Mouse (Mus musculus) lung, adult 2 months (tissue): ENCODE measurements around the gene Olfr1386. TPM values are rescaled to one million over a fixed set of nuclear protein-coding genes. Genes with fewer than 3 reads are reported as not detected.
"Not testable (repeated sequence)": the region's sequence is repeated elsewhere in the genome, so short reads cannot be mapped to it uniquely, and the experiment has no call there.

Experiments
- DNase-seq: peaks from one replicate; pipeline ENCODE4 v3.0.0; 2022
- H3K4me1 ChIP-seq: fragments of 200-500 bp; 2 replicates; pipeline ENCODE4 v1.6.1; 2011; ENCODE audit warnings: low read length; ENCODE audit not compliant: control insufficient read depth, insufficient read depth
- H3K4me3 ChIP-seq: fragments of 200-500 bp; replicated peaks from 2 replicates; pipeline ENCODE3; 2011; ENCODE audit warnings: low read depth, mild to moderate bottlenecking, control low read depth, low read length; ENCODE audit errors: extremely low read depth
- CTCF ChIP-seq: fragments of 200-500 bp; IDR thresholded peaks from 2 replicates; pipeline ENCODE4 v1.5.1; 2011; ENCODE audit warnings: mild to moderate bottlenecking, low read length, control low read depth; ENCODE audit not compliant: insufficient read depth
- POLR2A ChIP-seq: fragments of 200-500 bp; IDR thresholded peaks from 2 replicates; pipeline ENCODE4 v1.6.1; 2011; ENCODE audit warnings: low read depth, mild to moderate bottlenecking, control low read depth, low read length, borderline replicate concordance; ENCODE audit errors: extremely low read depth
- WGBS: fragments of 180-500 bp; shearing (Covaris S2); methylation state at CpG from one replicate; pipeline ENCODE4 v1.1.7; 2018; 5-methylcytosine and 5-hydroxymethylcytosine counted together
- polyA plus RNA-seq: library from polyadenylated mRNA; depleted of rRNA; stranded (reverse); fragments of >200 nt; gene quantifications from 2 replicates; pipeline ENCODE4 v1.2.3, GENCODE M21; 2012; rRNA removed

The Olfr1386 gene
- not detected in 2 replicates for polyA plus RNA-seq

GRCm38 (mm10) chr11:49464746-49465145 lies at the start of gene Olfr1386:
Gene Olfr1386 (plus strand): TSS chr11:49465046.
- not testable (repeated sequence) for H3K4me3 ChIP-seq, DNase-seq, H3K4me1 ChIP-seq
- 72% methylated on average over 3 of the region's 3 CpGs for WGBS

- DNase-seq = no peak
- no peaks in the 10 kb centered on the region for H3K4me1 ChIP-seq
- TF ChIP-seq CTCF (no peak), POLR2A (no peak)
- WGBS = 81% methylated on average over 2 of the region's 2 CpGs
- H3K4me3 ChIP-seq = no peak within 1 kb of the TSS
Observed at GRCm38 (mm10) chr11:49422767-49423166, 42.1 kb upstream of the Olfr1386 start, which contains the start of gene Olfr1389. Gene Olfr1389 (plus strand): TSS chr11:49423067.

DNA sequence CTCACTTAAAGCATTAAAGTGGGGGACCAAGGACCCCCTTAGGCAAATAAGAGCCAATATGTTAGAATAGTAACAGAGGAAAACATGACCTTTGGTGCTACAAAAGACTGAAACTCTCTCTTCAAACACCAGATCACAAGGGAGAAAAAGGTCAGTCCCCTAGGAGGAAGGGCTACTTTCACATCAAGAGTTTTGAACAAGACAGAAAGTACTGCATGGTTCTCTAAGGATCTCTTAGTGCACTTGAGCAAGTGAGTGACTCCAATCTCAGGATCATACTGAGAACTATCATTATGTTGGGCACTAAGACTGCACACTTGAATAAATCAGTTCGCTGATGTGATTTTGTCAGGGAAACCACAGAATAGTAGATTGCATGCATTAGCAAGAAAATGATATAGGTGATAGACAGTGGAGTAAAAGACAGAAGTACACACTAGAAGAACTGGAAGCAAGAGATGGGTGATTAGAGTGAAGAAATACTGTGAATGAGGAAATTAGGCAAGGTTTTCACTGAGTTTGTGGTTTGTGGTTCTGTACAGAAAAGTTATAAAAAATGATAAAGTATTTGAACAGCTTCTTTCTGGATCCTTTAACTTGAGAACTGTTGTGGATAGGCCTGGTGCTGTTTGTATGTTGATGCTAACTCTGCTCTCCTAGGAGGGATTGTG lies 39.5 kb upstream of the Olfr1386 start:
- no peak for TF ChIP-seq POLR2A
- TF ChIP-seq CTCF = no peak
- WGBS = 72% methylated on average over 1 of the region's 1 CpGs
- DNase-seq = no peak

GRCm38 (mm10) chr11:49429641-49430040 lies 35.2 kb upstream of the Olfr1386 start:
- WGBS = 80% methylated on average over 2 of the region's 2 CpGs
- DNase-seq = no peak

More for the DNA sequence above, 39.5 kb upstream of the Olfr1386 start:
- H3K4me1 ChIP-seq = no peaks in the 10 kb centered on the region
- H3K4me3 ChIP-seq = no peak overlapping the region

DNA sequence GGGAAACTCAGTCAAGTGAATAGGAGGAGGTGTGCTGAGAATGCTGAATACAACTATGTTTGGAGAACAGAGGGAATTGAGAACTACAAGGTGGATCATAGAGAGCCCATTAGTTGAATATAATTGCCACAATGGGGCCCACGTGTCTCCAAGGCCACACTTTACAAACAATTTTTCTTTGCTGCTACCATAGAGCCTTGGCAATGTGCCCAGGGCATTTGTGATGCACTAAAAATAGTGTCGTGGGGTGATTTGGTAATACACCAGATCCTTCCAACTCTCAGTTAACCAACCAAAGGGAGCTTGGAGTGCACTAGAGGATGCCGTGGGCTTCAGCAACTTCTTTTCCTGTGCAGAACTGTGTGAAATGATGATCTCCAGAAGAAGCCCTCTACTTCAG lies 28.4 kb upstream of the Olfr1386 start, which contains the start of gene Olfr1388:
Gene Olfr1388, plus strand, starts transcription at position 214 of the 400 bp plus-strand sequence.
- no peak within 1 kb of the TSS for H3K4me3 ChIP-seq
- TF ChIP-seq POLR2A = no peak
- no peak for TF ChIP-seq CTCF
- WGBS = 32% methylated on average over 3 of the region's 3 CpGs
- H3K4me1 ChIP-seq = no peaks in the 10 kb centered on the region
- DNase-seq = no peak

More at GRCm38 (mm10) chr11:49429641-49430040, 35.2 kb upstream of the Olfr1386 start:
- Histone ChIP-seq H3K4me3 (no peak overlapping the region), H3K4me1 (no peaks in the 10 kb centered on the region)
- TF ChIP-seq POLR2A = no peak

DNA sequence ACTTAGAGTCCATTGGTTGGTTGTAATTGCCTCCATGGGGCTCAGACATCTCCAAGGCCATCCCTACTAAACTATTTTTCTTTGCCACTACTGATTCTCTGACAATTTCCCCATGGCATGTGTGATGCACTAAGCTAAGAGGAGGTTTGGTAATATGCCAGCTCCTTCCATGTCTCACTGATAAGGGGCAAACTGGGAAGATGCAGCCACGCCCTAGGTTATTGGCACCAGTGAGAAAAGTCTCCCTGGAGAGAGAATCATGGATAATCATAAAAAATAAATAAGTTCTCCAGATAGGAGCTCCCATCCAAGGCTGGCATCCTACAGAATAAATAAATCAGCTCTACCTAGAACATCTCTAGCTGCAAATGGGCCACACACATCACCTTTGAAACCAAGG lies 9.8 kb upstream of the Olfr1386 start, which contains the start of gene Olfr1387:
Gene Olfr1387, plus strand, starts transcription at position 301 of the 400 bp plus-strand sequence.
- 56% methylated on average over 1 of the region's 1 CpGs for WGBS
- DNase-seq = no peak
- no peak for TF ChIP-seq CTCF
- Histone ChIP-seq H3K4me3 (no peak within 1 kb of the TSS), H3K4me1 (no peaks in the 10 kb centered on the region)

DNA sequence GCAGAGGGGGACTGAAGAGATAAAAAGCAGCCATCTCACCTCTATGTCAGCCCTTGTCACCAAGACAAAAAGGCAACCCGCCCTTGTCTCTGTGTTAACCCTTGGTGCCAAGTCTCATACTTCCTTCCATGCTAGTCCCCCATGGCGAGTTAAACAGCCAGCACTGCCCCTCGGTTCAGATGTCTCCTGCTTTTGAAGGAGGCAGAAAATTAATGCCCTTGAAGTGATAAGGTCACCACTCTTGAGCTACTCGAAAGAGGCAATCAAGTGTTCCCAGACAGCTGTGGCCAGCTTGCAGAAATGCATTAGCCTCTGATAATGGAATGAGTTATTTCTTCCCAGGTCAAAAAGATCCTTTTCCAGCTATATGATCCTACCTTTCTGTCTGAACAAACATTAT lies 21.1 kb downstream of the Olfr1386 start:
- Histone ChIP-seq H3K4me1 (no peaks in the 10 kb centered on the region), H3K4me3 (no peak overlapping the region)
- WGBS = 35% methylated on average over 4 of the region's 4 CpGs
- TF ChIP-seq CTCF (no peak), POLR2A (no peak)
- DNase-seq = no peak

DNA sequence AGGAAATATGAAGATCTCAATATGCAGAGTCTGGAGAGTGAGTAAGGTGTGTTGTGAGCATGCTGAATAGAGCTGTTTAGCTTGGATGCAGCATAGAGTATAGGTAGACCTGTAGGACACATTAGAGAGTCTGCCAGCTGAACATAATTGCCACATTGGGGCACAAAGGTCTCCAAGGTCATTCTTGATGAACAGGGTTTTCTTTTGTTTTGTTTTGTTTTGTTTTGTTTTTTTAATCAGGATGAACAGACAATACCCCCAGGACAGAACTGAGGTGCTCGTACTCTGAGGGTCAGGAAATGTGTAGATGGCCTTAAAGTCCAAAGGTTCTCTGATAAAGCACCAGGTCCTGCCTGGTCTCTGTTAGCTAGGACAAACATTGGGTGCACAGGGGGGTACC lies 23.9 kb downstream of the Olfr1386 start, which contains the start of gene Olfr1385:
Gene Olfr1385, plus strand, starts transcription at position 301 of the 400 bp plus-strand sequence.
- not testable (repeated sequence) for H3K4me1 ChIP-seq, DNase-seq, H3K4me3 ChIP-seq
- WGBS = 57% methylated on average over 1 of the region's 1 CpGs

GRCm38 (mm10) chr11:49518086-49518485 lies 53.2 kb downstream of the Olfr1386 start:
- H3K4me1 ChIP-seq = no peaks in the 10 kb centered on the region
- TF ChIP-seq CTCF (no peak), POLR2A (no peak)
- no peak overlapping the region for H3K4me3 ChIP-seq
- no peak for DNase-seq
- WGBS = 45% methylated on average over 5 of the region's 5 CpGs

DNA sequence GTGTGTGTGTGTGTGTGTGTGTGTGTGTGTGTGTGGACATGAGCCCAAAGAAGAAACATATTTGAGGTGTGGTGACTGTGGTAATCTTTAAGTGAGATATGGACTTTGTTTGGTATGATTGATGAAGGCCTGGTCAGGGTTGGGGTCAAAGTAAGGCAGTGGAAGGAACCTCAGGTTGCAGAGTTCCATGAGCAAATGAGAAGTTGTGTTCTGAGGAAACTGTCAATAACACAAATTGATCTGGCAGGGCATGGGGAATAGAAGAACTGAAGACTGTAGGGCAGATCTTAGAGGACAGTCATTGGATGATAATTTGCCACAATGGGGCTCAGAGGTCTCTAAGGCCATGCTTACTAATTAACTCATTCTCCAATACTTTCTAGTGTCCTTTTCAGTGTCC lies 54.5 kb downstream of the Olfr1386 start, which contains the start of gene Olfr1383:
Gene Olfr1383, plus strand, starts transcription at position 301 of the 400 bp plus-strand sequence.
- DNase-seq = no peak
- TF ChIP-seq POLR2A = no peak
- no peak for TF ChIP-seq CTCF
- Histone ChIP-seq H3K4me1 (no peaks in the 10 kb centered on the region), H3K4me3 (no peak within 1 kb of the TSS)

Other genes starting within 250 kb of the Olfr1386 start
- 216 and 218 TPM in 2 replicates for gene Mgat1, start 220.9 kb upstream of the Olfr1386 start, polyA plus RNA-seq
- not detected in 2 replicates for gene Olfr1393, start 186.7 kb upstream of the Olfr1386 start, polyA plus RNA-seq
- 0.09 TPM in 1 of 2 replicates, not detected in the other for gene Olfr1392, start 179.8 kb upstream of the Olfr1386 start, polyA plus RNA-seq
- gene Olfr10, start 160.3 kb upstream of the Olfr1386 start, polyA plus RNA-seq = not detected in 2 replicates
- gene Olfr1391, start 142.3 kb upstream of the Olfr1386 start, polyA plus RNA-seq = not detected in 2 replicates
- not detected in 2 replicates for gene Olfr1390, start 129.9 kb upstream of the Olfr1386 start, polyA plus RNA-seq
- gene Olfr1389, start 42.0 kb upstream of the Olfr1386 start, polyA plus RNA-seq = not detected in 2 replicates
- gene Olfr1388, start 28.4 kb upstream of the Olfr1386 start, polyA plus RNA-seq = 0.07 and 0.08 TPM in 2 replicates
- not detected in 2 replicates for gene Olfr1387, start 9.7 kb upstream of the Olfr1386 start, polyA plus RNA-seq
- gene Olfr1385, start 24.0 kb downstream of the Olfr1386 start, polyA plus RNA-seq = not detected in 2 replicates
- gene Olfr1384, start 41.7 kb downstream of the Olfr1386 start, polyA plus RNA-seq = not detected in 2 replicates
- not detected in 2 replicates for gene Olfr1383, start 54.6 kb downstream of the Olfr1386 start, polyA plus RNA-seq
- not detected in 2 replicates for gene Olfr1382, start 63.2 kb downstream of the Olfr1386 start, polyA plus RNA-seq
- gene Olfr1381, start 78.4 kb downstream of the Olfr1386 start, polyA plus RNA-seq = not detected in 2 replicates
- not detected in 2 replicates for gene Olfr1380, start 91.8 kb downstream of the Olfr1386 start, polyA plus RNA-seq
- 28.0 and 32.0 TPM in 2 replicates for gene Flt4, start 144.2 kb downstream of the Olfr1386 start, polyA plus RNA-seq
- 2,792 and 3,426 TPM in 2 replicates for gene Scgb3a1, start 198.6 kb downstream of the Olfr1386 start, polyA plus RNA-seq
- gene Cnot6, start 247.7 kb downstream of the Olfr1386 start, polyA plus RNA-seq = 9.5 and 15.3 TPM in 2 replicates